Mouse (Mus musculus) hindbrain, postnatal 0 days (tissue): ENCODE data around the gene Rangrf. TPM values are rescaled to one million over a fixed set of nuclear protein-coding genes. Genes with fewer than 3 reads are reported as not detected.
A peak's percentile ranks its signal among the peaks of the same experiment; 100 is the strongest.

Experiments
- ATAC-seq: fragments of 200-750 bp; cut with Nextera tagmentation; 2 replicates; pipeline ENCODE4 v1.8.0; 2017; ENCODE audit warnings: mild to moderate bottlenecking, moderate TSS enrichment, moderate library complexity
- DNase-seq: peaks from one replicate; pipeline ENCODE4 v3.0.0-alpha.2; 2015; ENCODE audit warnings: low spot score
- H3K27ac ChIP-seq: fragments of 300-500 bp; sonication (generic); 2 replicates; pipeline ENCODE4 v1.5.1; 2014; ENCODE audit warnings: mild to moderate bottlenecking
- H3K27me3 ChIP-seq: fragments of 300-500 bp; sonication (generic); 2 replicates; pipeline ENCODE4 v1.6.1; 2014; ENCODE audit warnings: low read length, mixed read lengths; ENCODE audit not compliant: insufficient read depth
- H3K36me3 ChIP-seq: fragments of 300-500 bp; sonication (generic); 2 replicates; pipeline ENCODE4 v1.6.1; 2014; ENCODE audit warnings: low read length, mixed read lengths; ENCODE audit not compliant: insufficient read depth
- H3K4me1 ChIP-seq: fragments of 300-500 bp; sonication (generic); 2 replicates; pipeline ENCODE4 v1.6.1; 2014; ENCODE audit warnings: antibody characterized with exemption, low read length, mixed read lengths; ENCODE audit not compliant: insufficient read depth
- H3K4me2 ChIP-seq: fragments of 300-500 bp; sonication (generic); 2 replicates; pipeline ENCODE4 v1.6.1; 2014; ENCODE audit warnings: low read depth, mild to moderate bottlenecking, low read length, moderate library complexity, mixed read lengths
- H3K4me3 ChIP-seq: fragments of 300-500 bp; sonication (generic); 2 replicates; pipeline ENCODE4 v1.5.1; 2014; ENCODE audit warnings: low read length
- H3K9ac ChIP-seq: fragments of 300-500 bp; sonication (generic); replicated peaks from 2 replicates; pipeline ENCODE4 v1.6.1; 2014; ENCODE audit warnings: mild to moderate bottlenecking, low read length, moderate library complexity, mixed read lengths
- H3K9me3 ChIP-seq: fragments of 300-500 bp; sonication (generic); 2 replicates; pipeline ENCODE4 v1.6.1; 2016; ENCODE audit warnings: low read length, mixed read lengths
- CTCF ChIP-seq: IDR thresholded peaks from 2 replicates; pipeline ENCODE4 v1.5.1; 2016; ENCODE audit warnings: antibody characterized with exemption, control low read depth, low read depth
- WGBS: fragments of 180-500 bp; shearing (Covaris S2); extraction: QIAGEN DNeasy Blood & Tissue Kit; methylation state at CpG from one replicate; pipeline ENCODE4 v1.1.7; 2014; 5-methylcytosine and 5-hydroxymethylcytosine counted together
- polyA plus RNA-seq: library from polyadenylated mRNA; unstranded; fragments of >200 nt; fragmentation: Nextera tagmentation; extraction: Ambion mirVana; gene quantifications from 2 replicates; pipeline ENCODE4 v1.2.1, GENCODE M21; 2015
- total RNA-seq: library from RNA; depleted of rRNA; stranded (reverse); fragments of >200 nt; gene quantifications from 2 replicates; pipeline ENCODE4 v1.2.3, GENCODE M21; 2014

Rangrf gene
- total and polyA plus RNA-seq, 2 experiments from 2014 or later, result 31.2 to 51.6 TPM

- no peaks in the 10 kb centered on the region for H3K36me3 ChIP-seq
- H3K27me3 ChIP-seq, result no peaks in the 10 kb centered on the region
- 97% methylated on average over 1 of the region's 1 CpGs for WGBS
Measured at GRCm38 (mm10) chr11:68957971-68958370, 17.0 kb downstream of the Rangrf start.

DNA sequence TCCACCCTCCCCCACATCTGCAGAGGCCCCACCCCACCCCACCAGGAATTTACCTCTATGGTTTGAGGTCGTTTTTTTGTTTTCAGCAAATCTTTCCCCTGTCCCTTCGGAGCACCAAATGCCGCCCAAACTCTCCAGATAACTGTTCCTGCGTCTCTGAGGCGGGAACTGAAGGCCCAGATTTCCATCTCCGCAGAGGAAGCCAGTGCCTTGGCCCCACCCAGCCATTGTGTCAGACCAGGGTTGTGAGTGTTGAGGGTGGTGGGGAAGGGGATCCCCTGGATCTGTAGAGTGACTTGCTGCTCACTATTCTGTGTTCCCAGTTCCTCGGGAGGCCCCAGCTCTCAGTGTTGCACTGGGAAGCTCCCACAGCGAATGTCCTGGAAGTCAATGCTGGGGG is 17.7 kb downstream of the Rangrf start, which contains the start of gene Arhgef15:
Gene Arhgef15, minus strand, starts transcription at position 173 of the 400 bp plus-strand sequence.
- Histone ChIP-seq H3K27ac (no peak within 1 kb of the TSS), H3K9me3 (no peaks in the 10 kb centered on the region), H3K4me2 (peak within 1 kb of the TSS; percentile 25; the same call in 1 of the 2 replicates), H3K4me3 (no peak within 1 kb of the TSS), H3K27me3 (no peaks in the 10 kb centered on the region), H3K9ac (no peak within 1 kb of the TSS), H3K36me3 (no peaks in the 10 kb centered on the region), H3K4me1 (0 out of 2 replicates have a peak, but pooled peaks cover 4% of the 10 kb centered on the region)
- ATAC-seq (no peak), DNase-seq (no peak)
- WGBS, result 35% methylated on average over 8 of the region's 8 CpGs
- no peak for TF ChIP-seq CTCF

More at GRCm38 (mm10) chr11:68957971-68958370, 17.0 kb downstream of the Rangrf start:
- Histone ChIP-seq H3K27ac (no peak overlapping the region), H3K4me1 (0 out of 2 replicates have a peak, but pooled peaks cover 4% of the 10 kb centered on the region), H3K9ac (no peak overlapping the region), H3K9me3 (no peaks in the 10 kb centered on the region), H3K4me2 (no peak overlapping the region), H3K4me3 (no peak overlapping the region)
- TF ChIP-seq CTCF, result no peak
- DNase-seq, result no peak
- ATAC-seq, result no peak

GRCm38 (mm10) chr11:68956697-68957096 is 18.3 kb downstream of the Rangrf start:
- Histone ChIP-seq H3K4me3 (no peak overlapping the region), H3K4me1 (0 out of 2 replicates have a peak, but pooled peaks cover 4% of the 10 kb centered on the region), H3K36me3 (no peaks in the 10 kb centered on the region), H3K27ac (no peak overlapping the region), H3K9me3 (no peaks in the 10 kb centered on the region), H3K4me2 (peak overlapping the region; percentile 25; the same call in 1 of the 2 replicates), H3K27me3 (no peaks in the 10 kb centered on the region), H3K9ac (no peak overlapping the region)
- no peak for TF ChIP-seq CTCF
- 30% methylated on average over 13 of the region's 13 CpGs for WGBS
- DNase-seq, result no peak
- ATAC-seq, result no peak

DNA sequence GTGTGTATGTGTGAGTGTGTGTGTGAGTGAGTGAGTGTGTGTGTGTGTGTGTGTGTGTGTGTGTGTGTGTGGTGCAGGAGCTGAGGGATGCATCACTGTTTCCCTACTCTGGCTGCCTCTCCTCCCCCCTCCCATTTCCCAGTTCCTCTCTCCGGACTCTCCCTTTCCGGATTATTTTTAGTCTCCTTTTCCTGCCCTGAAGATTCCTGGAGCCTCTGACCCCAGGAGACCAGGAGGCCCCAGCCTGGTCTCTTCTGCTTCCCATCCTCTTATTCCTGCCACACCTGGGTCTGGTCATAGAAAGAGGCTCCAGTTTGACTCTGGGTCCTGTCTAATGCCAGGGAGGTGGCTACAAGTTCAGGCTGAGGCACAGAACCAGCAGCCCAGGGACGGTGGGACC is 18.9 kb downstream of the Rangrf start:
- ATAC-seq (no peak), DNase-seq (no peak)
- no peaks in the 10 kb centered on the region for H3K9me3 ChIP-seq
- no peak for TF ChIP-seq CTCF
- H3K36me3 ChIP-seq, result no peaks in the 10 kb centered on the region
- H3K4me1 ChIP-seq, result 0 out of 2 replicates have a peak, but pooled peaks cover 4% of the 10 kb centered on the region
- no peak overlapping the region for H3K27ac ChIP-seq
- WGBS, result 57% methylated on average over 3 of the region's 3 CpGs
- no peak overlapping the region for H3K4me3 ChIP-seq
- H3K4me2 ChIP-seq, result 0 out of 2 replicates have a peak overlapping the region, but pooled peaks have one; percentile 25
- no peaks in the 10 kb centered on the region for H3K27me3 ChIP-seq
- H3K9ac ChIP-seq, result no peak overlapping the region

DNA sequence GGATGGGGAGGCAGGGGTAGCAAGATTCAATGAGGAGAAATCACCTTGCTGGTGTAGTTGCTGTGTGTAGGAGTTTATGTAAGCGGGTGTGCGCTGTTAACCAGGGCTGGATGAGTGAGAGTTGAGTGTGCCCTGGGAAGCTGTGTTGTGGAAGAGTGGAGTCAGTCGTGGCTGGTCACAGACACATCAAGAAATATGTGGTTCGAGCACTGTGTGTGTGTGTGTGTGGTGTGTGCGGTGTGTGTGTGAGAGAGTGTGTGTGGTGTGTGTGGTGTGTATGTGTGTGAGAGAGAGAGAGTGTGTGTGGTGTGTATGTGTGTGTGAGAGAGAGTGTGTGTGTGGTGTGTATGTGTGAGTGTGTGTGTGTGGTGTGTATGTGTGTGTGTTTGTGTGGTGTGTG is 19.5 kb downstream of the Rangrf start:
- Histone ChIP-seq H3K4me3 (no peak overlapping the region), H3K4me2 (no peak overlapping the region; the same call in 1 of the 2 replicates), H3K9ac (no peak overlapping the region), H3K9me3 (no peaks in the 10 kb centered on the region), H3K4me1 (0 out of 2 replicates have a peak, but pooled peaks cover 4% of the 10 kb centered on the region), H3K36me3 (no peaks in the 10 kb centered on the region), H3K27ac (no peak overlapping the region), H3K27me3 (no peaks in the 10 kb centered on the region)
- ATAC-seq (no peak), DNase-seq (no peak)
- TF ChIP-seq CTCF, result no peak
- 66% methylated on average over 5 of the region's 5 CpGs for WGBS

DNA sequence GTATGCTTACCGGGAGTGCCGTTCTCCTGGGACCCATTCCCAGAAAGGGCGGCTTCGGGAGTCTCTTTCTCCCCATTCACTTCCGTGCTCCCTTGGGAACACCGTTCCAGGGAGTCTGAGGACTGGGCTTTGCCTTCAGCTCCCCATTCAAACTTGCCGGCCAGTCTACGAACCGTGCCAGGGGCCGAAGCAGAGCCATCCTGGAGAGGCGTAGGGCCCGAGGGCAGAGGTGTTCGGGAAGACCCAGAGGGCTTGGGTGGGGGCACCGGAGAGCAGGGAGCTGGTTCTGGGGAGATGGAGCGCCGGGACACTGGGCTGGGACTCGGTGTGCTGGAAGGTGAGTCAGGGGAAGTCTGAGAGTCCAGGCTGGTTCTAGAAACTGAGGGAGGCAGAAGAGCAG is 20.6 kb downstream of the Rangrf start:
- H3K27me3 ChIP-seq, result no peaks in the 10 kb centered on the region

DNA sequence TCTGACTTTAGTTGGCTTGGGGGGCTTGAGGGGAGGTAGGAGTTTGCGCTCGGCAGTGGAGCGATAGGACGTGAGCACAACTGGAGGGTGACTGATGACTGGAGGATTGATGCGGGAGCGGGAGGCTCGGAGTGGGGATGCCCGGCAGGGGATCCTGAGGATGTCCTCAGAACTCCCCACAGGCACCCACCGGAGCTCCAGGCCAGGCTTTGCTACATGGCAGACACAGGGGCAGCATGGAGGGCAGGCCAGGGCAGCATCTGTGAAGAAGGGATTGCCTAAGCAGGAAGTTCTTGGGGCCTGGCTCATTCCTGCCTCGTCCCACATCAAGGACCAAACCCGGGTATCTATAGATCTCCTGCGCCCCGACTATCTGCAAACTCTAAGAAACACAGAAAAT is 21.1 kb downstream of the Rangrf start:
- Histone ChIP-seq H3K4me2 (peak overlapping the region; percentile 54; the same call in 1 of the 2 replicates), H3K4me1 (0 out of 2 replicates have a peak, but pooled peaks cover 4% of the 10 kb centered on the region), H3K36me3 (no peaks in the 10 kb centered on the region), H3K9me3 (no peaks in the 10 kb centered on the region), H3K4me3 (no peak overlapping the region), H3K9ac (no peak overlapping the region), H3K27ac (no peak overlapping the region), H3K27me3 (no peaks in the 10 kb centered on the region)
- ATAC-seq, result no peak
- WGBS, result 8% methylated on average over 13 of the region's 13 CpGs
- TF ChIP-seq CTCF, result no peak
- DNase-seq, result no peak

More for the DNA sequence above, 20.6 kb downstream of the Rangrf start:
- TF ChIP-seq CTCF, result no peak
- no peak overlapping the region for H3K27ac ChIP-seq
- H3K9me3 ChIP-seq, result no peaks in the 10 kb centered on the region
- H3K4me3 ChIP-seq, result peak overlapping the region; percentile 27
- peak overlapping the region; percentile 54 for H3K4me2 ChIP-seq
- peak overlapping the region; percentile 28; the same call in 1 of the 2 replicates for H3K9ac ChIP-seq
- 1% methylated on average over 17 of the region's 17 CpGs for WGBS
- no peaks in the 10 kb centered on the region for H3K36me3 ChIP-seq
- DNase-seq, result no peak
- H3K4me1 ChIP-seq, result 0 out of 2 replicates have a peak, but pooled peaks cover 4% of the 10 kb centered on the region
- no peak for ATAC-seq
